Mouse (Mus musculus) naive thymus-derived CD4-positive, alpha-beta T cell, adult 2 months (primary cell): ENCODE results near the gene Isg20l2.

Source experiments
- DNase-seq: peaks from one replicate; pipeline ENCODE4 v3.0.0-alpha.2; 2011; ENCODE audit warnings: low read depth

Gene Isg20l2

DNA sequence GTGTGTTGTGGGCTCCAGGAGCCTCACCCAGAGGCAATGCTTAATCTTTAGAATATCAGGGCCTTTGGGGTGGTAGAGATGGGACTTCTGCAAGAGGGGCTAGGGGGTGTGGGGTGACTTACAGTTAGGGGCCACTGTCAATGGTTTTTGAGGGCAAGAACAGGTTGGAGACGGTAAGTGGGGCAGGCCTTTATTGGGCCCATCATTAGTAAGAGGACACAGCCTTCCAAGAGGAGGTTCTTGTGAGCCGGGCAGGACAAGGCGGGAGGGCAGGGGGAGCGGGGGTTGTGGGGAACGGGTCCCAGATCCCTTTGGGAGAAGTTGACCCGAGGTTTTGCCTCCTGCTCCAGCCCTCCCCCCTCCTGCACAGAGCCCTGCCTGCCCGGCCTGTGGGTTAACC is 16.6 kb upstream of the Isg20l2 start:
- DNase-seq = no peak

DNA sequence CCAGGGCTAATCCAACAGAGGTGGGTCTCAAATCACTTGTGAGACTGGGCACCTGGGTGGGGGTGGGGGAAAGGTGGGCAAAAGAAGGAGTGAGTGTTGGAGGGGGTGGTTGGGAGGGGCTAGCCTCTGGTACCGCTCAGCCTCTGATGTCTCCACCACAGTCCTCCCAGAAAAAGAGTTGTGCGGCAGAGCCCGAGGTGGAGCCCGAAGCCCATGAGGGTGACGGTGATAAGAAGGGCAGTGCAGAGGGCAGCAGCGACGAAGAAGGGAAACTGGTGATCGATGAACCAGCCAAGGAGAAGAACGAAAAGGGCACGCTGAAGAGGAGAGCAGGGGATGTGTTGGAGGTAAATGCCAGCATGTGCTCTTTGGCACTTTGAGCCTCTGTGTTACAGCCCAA is 16.2 kb upstream of the Isg20l2 start:
- no peak for DNase-seq

DNA sequence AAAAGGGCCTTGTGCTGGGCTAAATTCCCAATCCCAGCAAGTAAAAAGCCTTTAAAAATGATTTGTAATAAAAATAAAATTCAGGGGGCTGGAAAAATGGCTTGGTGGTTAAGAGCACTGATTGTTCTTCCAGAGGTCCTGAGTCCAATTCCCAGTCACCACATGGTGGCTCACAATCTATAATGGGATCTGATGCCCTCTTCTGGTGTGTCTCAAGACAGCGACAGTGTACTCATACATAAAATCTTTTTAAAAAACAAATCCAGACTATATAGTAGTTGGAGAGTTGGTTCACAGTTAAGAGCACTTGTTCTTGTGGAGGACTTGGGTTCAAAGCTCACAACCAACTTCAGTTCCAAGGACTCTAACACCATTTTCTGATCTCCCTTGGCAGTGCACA is 13.1 kb upstream of the Isg20l2 start:
- DNase-seq = no peak

DNA sequence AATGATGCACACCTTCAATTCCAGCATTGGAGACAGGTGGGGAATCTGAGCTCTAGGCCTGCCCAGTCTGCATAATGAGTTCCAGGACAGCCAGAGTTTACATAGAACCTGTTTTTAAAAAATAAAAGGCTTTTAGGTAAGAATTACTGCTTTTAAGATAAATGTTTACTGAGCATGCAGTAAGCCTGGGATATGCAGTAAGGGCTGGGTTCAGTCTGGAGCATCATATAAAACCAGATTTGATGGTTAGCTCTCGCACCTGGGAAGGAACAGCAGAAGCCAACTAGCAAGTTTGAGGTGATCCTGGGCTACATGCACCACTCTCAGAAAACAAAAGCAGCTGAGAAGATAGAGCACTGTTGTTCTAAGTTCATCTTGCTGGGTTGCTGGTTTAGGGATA is 11.6 kb upstream of the Isg20l2 start:
- no peak for DNase-seq

DNA sequence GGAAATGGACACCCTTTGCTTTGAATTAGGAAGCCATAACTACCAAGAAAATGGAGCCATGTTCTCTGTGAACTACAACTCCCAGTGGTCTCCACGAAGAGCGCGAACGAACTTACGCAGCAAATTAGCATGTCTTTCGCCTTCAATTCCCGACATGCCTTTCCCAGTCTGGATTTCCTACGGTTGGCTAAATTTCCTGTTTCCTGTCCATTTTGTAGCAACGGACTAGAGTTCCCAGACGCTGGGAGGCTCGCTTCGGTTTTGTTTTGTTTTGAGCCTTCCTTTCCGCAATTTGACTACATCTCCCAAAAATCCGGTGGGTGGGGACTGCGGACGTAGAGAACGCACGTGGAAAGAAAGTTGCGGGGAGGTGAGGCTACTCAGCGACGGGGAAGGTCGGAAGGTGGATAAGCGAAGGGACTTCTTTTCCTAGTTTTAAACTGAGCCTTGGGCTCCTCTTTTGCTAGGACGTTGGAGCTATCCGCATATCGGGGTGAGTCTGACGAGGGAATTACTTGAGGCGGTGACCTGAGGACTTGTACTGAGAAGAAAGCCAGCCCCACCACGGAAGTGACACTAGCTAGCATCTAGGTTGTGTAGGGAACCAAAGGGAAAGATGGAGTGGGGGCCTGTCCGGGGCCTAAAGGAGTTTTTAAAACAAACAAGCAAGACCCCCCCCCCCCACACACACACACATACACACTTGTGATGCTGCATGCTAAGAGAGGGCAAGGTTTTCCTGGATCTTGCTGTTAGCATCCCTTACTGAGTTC is 10.6 kb upstream of the Isg20l2 start, which contains the start of gene Mrpl24:
Mrpl24 (plus strand) TSS at position 171 of the 773 bp plus-strand sequence.
- DNase-seq = peak; percentile 83

DNA sequence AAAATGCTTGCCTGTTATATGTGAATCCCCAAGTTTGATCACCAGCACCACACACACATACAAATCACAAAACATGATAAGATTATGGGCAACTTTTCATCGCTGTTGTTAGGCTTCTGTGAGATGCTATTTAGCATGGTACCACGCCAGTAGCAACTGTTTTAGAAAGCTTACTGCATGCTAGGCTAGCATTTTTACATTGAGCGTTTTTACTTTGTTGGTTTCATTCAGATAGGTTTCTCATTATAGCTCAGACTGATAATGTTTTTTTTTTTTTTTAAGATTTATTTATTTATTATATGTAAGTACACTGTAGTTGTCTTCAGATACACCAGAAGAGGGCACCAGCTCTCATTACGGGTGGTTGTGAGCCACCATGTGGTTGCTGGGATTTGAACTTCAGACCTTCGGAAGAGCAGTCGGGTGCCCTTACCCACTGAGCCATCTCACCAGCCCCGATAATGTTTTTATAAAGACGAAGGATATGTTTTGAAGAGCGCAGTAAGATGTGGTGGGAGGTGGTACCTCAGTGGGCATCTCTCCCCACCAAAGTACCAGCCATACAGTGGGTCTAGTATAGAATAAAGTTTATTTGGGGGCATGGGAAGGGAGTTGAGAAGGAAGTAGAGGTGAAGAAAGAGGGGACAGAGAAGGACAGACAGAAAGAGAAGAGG is 9.7 kb upstream of the Isg20l2 start:
- DNase-seq = no peak

DNA sequence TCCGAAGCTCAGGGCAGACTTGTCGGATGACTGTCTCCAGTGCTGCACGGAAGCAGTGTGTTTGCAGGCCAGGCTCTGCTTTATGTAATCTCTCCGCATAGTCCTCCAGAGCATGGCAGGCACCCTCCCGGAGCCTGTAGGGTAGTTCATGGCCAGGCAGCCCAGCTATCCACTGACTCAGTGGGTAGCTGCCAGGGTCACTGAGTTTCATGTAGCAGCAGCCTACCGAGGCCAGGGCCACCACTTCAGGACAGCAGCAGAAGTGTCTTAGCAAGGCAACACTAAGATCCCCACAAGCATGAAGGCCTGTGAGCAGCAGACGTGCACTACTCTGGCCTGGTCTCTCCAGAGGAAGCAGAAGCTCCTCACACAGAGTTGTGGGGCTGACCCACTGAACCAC is 5.1 kb upstream of the Isg20l2 start:
- no peak for DNase-seq

DNA sequence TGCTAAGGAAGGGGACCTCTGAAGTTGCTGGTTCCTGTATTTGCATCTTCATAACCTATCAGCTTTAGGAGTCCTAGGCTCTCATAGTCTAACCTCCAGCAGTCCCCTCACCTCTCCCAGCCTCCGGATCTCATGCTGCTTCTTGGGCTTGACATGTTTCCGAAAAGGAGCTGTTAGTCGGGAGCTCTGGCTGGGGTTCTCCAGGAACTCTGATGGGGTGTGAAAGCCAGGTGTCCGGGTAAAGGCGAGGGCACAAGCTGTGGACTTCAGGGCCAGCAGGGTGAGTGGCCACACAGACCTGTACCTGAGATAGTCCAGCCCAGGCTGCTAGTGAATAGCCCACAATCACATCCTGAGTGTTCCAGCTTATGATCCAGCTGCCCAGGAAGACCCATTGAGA is 2.7 kb upstream of the Isg20l2 start:
- DNase-seq = no peak

DNA sequence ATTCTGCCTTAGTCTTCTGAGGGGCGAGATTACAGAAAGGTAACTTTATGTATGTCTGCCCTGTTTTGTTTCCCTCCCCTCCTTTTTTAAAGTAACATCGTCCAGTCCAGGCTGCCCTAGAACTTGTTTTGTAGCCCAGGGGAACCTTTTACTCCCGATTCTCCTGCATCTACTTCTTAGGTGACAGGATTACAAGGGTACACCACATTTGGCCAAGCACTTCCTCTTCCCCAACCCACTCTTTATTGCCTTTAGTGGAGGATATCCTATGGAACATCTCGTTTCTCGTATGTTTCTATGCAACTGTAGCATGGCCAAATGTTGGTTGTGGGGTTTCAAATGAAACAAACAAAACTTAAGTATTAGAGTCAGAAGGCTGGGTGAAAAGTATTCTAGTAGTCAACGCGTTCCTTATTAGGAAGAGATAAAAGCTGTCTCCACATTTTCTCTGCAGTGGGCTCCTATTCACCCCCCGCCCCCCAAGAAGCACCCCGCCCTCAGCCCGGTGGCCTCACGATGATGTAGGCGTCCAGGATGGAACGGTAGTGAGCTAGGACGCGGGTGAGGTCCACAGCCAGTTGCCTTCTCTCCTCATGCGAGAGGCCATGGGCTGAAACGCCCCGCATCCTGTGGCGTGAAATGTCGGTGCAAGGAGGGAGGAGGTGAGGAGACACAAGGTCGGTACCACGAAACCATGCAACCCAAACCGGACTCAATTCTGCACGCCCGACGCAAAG is 605 bp upstream of the Isg20l2 start:
- no peak for DNase-seq

DNA sequence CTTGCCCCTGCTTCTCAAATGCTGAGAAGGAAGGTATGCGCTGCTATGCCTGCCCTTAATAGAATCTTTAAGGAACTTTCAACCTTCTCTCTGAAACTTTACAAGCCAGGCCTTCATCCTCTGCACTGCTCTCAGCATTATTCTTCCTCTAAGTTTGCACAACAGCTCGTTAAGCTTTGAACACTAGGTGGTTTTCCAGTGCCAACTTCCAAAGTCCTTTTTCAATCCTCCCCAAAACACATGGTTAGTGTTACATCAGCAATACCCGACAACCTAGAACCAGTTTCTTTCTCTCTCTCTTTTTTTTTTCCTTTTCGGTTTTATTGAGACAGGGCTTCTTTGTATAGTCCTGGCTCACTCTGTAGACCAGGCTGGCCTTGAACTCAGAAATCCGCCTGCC is 3.9 kb downstream of the Isg20l2 start:
- DNase-seq = no peak

DNA sequence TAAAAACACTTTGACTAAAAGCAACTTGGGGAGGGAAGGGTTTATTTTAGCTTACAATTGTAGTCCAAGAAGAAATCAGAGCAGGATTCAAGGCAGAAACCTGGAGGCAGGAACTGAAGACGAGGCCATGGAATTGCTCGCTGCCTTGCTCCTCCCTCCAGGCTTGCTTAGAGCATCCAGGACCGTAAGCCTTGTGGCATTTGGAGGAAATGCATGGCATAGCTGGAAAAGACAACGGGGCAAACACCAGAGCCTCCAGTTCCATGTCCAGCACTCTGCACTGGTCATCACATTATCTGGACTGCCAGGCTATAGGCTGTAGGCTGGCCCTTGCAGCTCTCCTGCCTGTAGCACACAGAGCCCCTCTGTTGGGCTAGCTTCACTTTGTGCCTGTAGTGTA is 4.4 kb downstream of the Isg20l2 start:
- no peak for DNase-seq

DNA sequence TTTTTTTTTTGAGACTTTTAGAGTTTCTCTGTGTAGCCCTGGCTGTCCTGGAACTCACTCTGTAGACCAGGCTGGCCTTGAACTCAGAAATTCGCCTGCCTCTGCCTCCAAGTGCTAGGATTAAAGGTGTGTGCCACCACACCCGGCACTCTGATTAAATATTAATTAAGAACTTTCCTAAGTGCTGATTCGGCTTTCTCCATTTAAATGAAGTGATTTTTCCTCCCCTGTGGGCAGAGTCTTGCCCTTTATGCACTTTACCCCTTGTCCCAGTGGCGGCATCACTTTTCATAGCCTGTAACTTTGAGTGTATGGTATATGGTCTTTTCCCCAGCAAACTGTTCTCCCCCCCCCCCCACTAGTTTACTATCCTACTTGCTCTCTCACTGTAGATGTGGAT is 5.1 kb downstream of the Isg20l2 start:
- no peak for DNase-seq

DNA sequence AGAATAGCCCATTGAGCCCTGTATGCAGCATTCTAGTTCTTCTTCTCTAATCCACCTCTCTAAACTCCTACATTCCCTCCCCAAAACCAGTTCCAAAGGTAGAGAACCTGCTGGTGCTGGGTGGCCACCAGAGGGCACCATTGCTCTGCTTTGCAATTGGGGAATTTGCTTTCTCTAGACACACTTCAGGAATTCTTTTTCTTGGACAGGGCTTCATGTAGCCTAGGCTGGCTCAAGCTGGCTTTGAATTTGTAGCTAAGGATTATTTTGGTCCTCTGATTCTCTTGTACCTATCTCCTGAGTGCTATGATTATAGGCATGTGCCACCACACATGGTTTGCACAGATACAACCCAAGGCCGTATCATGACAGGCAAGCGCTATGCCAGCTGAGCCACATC is 5.7 kb downstream of the Isg20l2 start:
- DNase-seq = peak; percentile 74

DNA sequence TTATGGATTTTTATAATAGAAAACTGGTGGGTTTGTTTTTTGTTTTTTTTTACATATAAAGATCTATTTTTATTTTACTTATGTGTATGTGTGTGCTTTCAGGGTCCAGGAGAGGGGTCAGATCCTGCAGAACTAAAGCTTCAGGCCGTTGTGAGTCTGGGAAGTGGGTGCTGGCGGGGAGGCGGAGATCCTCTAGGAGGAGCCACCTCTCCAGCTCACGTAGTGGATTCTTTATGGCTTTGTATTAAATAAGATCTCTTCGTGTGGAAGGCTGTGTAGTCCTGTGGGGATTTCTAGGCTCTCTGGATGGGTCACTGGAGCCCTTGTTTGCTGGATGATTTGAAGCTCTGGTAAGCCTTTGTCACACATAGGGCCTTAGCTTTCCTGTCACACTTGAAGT is 10.5 kb downstream of the Isg20l2 start:
- no peak for DNase-seq

DNA sequence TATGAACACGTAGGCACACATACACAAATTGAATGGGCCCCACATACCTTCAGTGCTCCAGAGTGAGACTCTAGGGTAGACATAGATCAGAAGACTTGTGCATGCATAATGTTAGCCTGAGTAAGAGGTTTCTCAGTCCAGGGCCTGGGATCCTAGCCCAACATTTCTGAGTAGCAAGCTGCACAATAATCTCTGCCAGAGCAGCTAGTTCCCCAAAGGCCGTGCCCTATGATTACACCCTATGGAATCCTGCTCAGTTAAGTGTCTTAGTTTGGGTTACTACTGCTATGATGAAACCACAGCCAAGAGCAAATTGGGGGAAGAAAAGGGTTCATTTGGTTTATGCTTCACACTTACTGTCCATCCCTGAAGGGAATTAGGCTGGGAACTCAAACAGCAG is 12.4 kb downstream of the Isg20l2 start:
- no peak for DNase-seq

DNA sequence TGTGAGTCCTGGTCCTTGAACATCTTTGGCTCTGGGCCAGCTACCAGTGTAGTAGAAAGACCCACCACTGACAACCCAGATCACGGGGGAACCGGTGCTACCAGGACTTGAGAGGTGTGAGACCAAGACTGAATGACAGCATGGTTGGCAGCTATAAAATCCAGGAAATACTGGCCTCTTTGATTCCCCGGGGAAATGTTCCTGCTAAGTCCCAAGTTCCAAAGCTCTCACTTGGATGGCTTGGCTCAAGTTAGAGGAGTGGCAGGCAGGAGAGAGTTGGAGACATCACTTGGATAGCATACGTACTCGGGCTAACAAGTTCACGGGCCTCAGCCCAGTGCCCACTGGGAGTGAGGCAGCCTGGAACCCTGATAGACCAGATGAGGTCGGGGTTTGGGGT is 13.5 kb downstream of the Isg20l2 start:
- DNase-seq = no peak

DNA sequence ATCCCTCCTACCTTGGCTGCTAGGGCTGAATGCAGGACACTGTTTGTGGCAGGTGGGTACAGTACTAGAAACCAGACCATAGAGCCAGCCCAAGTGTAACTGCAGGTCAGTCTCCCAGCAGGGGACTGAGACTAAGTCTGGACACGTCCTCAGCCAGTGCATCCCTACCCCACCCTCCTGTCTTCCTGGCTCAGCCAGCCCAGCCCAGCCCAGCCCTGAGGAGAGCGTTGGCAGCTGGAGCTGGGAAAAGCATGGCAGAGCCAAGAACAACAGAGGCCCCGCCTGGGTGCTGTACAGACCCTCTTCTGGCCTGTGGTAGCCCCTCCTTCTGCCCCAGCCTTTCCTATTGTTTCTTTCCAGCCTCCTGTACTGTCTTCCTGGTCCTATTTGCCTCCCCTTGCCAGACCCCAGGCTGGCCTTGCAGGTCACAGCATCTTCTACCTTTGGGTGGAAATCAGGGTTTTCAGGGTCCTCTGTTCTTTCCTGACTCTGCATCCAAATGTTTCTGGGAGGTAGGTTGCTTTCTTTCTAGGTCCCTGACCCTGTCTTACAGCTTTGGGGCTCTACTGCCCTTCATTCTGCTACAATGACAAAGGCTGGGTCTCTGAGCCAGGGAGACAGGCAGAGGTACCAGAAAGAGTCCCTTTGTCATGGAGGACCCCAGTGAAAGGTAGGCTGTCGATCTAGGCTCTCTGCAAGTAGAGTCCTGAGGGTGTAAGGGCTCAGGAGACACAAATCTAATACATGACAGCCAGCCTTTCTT is 14.9 kb downstream of the Isg20l2 start:
- no peak for DNase-seq

DNA sequence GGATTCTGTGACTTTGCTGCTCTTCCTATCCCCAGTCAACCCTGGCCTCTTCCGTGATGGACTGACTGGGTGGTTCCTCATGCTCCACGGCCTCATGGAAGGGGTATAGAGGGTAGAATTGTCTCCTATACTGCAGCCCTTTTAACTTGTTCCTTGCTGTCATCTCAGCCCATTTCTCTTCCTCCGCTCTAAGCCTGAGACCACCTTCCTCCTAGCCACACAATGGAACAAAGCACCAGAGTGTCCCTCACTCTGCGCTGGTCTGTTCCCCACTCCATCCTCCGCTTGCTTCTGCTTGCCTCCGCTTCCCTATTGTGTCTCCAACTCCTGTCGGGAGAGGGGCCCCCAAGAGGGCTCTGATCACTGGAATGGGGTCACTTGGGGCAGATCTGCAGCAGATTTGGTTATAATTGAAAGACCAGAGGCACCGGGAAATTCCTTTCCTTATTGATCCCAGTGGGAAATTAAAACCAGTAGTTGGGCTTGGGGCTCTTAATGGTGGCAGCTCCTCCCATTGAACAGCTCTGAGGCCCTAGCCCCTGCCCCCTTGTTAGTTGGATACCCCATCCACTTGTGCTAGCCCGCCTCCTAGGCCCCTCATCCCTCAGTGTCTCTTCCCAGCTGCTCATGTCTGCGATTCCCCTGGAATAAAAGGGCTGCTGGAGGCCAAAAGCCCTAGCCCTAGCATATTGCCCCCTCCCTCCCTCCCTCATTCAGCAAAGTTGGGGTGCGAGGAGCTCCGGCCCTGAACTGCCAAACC is 15.8 kb downstream of the Isg20l2 start:
- no peak for DNase-seq

DNA sequence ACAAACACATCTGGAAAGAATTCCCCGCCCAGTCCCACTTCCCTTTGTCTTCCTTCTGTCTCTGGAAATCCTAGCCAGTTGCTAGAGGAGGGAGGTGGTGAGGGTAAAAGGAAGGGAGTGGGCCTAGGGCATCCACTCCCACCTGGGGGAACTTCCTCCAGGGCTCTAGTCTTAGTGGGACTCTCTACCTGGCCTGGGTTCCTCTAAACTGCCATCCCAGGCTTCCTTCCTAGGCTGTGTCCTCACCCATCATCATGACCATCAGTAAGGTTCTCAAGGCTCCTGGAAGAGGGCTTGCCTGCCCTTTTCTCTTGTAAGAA is 16.4 kb downstream of the Isg20l2 start:
- DNase-seq = no peak

DNA sequence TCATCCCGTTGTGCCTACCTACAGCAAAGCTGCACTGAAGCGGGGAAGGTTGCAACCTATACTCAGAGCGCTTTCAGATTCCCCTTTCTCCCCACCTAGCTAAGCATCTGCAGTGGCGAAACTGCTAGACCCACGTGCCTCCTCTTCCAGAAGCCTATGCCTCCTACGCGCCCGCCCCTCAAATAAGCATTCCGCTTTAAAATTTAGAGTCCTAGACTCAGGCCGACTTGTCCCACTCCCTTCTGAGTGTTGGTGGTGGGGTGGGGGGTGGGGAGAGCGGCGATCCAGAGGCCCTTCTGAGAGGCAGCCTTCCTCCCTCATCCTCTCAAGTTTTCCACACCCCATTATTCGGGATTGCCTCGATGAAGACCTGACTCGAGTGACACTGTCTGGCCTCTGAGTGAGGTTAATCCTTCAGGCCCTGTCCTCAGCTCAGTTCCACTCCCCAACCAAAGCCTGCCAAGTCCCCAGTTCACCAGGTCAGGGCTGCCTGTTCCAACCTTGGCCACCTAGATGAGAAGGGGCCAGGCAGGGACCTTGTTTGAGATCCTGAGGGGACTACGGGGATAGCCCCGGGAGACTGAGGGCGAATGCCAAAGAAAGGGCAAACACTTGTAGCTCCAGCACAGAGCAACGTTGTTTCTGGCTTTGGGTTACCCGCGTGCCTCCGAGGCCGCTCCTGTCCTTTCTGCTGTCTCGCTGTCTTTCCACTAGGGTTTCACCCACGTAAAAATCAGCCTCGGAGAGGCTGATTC is 17.1 kb downstream of the Isg20l2 start:
- DNase-seq = peak; percentile 38

DNA sequence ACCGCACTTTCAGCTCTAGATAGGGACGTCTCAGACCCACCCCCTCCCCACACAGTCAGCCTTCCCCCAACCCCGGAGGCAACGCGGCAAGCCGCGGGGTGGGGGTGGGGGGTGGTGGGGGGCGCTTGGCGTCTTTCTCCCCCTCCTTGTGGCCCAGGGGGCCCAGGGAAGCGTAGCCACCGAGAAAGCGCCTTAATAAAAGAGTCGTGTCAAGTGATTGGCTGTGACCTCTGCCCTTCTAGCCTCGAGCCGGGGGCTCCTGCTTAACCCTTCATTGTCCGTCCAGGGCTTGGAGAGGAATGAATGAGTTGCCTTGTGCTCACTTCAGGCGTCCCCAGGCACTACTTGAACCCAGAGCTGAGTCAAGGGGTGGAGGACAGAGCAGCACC is 17.7 kb downstream of the Isg20l2 start:
- DNase-seq = no peak
